Mouse (Mus musculus) CD8-positive naive resting alpha-beta T cell, adult 2 months (primary cell): ENCODE measurements around the gene Mif.

Experiments
- DNase-seq, 2 experiments: peaks; one replicate each; pipeline ENCODE4 v3.0.0; 2022; ENCODE audit warnings: low read depth in 2 of 2, low spot score in 2 of 2

Mif gene

GRCm38 (mm10) chr10:75839092-75839491, 20.9 kb downstream of the Mif start:
- no peak for DNase-seq

GRCm38 (mm10) chr10:75837248-75837759, 22.7 kb downstream of the Mif start, which contains the start of gene Gstt2:
TSS of gene Gstt2 (minus strand) at chr10:75837424.
- peak; percentile 40 to 45 for DNase-seq

GRCm38 (mm10) chr10:75835761-75836531, 24.1 kb downstream of the Mif start:
- peak; percentile 68 to 79 for DNase-seq

DNA sequence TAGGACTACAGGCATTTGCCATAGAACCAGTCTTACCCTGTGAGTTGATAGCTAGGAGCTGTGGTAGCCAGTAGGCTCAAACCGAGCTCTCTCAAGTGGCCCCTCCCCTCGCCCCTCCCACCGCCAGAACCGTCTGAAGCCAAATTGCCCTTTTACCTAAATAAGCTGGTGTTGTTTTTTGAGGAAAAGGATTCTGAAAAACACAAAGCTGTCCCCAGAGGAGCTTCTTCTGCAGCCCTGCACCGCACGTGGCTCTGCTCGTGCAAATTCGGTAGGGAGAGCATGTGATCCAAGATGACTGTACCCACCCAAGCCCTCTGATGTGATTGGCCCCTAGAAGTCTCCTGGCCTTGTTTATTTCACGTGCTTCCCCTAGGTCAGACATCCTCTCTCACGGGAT, 24.7 kb downstream of the Mif start:
- DNase-seq = peak; percentile 68 to 76

DNA sequence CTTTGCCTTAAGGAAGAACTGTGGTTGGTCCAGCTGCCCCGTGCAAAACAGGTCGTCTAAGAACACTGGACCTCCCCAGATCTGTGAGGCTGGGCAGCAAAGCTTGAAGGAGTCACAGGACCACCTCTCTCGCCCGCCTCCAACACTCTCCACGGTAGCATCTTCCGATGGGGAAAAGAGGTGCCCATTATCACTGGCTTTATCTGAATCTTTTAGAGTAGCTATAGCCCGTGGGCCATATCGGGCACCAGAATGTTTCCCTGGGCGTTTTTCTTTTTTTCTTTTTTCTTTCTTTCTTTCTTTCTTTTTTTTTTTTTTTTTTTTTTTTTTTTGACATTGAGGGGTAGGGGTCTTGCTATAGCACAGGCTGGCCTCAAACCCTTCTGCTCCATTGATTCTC, 25.3 kb downstream of the Mif start:
- no peak for DNase-seq

- peak; percentile 42 to 55 for DNase-seq
These were observed 25.8 kb downstream of the Mif start for GRCm38 (mm10) chr10:75834250-75834649.

- DNase-seq = no peak
These were observed 26.5 kb downstream of the Mif start for GRCm38 (mm10) chr10:75833456-75834080.

DNA sequence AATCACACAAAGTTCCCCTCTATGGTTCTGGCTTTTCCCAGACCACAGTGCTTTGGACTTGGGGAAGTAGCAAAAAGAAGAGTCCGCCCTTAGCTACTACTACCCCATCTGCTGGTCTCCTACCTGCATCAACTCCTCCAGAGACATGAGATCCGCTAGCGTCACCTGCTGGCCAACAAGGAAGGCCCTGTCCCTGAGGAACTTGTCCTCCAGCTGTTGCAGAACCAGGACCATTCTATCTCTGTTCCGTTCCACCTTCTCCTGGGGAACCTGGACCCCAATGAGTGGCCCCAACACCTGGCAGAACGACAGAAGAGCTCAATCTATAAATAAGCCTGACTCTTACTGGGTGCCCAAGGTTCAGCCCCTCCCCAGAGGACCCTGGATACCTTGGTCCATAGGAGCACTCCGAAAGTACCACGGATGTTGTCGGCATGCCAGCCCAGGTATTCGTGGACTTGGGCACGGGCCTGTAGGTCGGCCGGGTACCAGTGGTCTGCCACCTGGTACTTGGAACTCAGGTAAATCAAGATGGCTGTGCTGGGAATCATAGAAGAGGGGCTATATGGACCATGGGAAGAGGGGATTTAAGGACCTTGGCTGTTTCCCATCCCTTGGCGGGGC, 27.7 kb downstream of the Mif start:
- peak; percentile 48 to 69 for DNase-seq

GRCm38 (mm10) chr10:75830275-75830670, 29.8 kb downstream of the Mif start:
- no peak for DNase-seq

DNA sequence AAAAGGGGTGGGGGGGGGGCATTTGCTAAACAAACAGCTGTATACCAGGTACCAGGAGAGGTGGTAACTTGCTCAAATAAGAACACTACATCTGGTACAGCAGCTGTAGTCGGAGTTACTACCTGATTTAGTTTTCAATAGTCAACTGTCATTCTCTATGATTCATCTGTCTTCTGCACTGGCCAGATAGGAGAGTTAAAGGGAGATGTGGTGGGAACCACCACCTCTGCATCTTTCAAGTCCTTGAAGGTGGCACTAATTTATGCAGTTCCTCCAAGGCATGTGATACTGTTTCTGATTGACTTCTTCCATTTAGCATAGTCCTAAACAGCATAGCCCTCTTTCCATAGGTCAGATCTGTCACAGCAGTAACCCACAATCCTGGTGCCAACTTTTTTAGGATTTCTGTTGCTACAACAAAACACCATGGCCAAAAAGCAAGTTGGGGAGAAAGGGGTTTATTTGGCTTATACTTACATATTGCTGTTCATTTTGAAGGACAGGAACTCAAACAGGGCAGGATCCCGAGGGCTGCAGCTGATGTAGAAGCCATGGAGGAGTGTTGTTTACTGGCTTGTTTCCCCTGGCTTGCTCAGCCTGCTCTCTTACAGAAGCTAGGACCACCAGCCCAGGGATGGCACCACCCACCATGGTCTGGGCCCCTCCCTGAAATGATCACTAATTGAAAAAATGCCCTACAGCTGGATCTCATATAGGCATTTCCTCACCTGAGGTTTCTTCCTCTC, 30.3 kb downstream of the Mif start:
- DNase-seq = no peak

DNA sequence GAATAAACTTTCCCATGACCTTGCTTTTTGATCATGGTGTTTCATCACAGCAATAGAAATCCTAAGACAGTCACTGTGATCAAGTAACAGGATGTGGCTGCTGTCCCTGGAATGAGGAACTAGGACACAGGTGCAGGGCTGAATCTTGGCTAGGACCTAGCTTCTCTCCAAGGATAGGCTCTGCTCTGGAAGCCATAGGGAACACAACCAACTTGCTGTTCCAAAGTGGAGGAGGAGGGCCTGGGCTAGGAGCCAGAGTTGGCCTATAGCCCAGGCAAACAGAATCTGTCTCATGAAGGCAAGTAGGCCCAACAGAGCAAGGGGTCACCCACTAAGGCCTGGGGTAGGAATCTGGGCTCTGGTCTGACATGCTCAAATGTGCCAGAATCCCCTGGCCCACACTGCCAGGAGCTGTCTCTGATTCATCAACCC, 31.5 kb downstream of the Mif start:
- DNase-seq = no peak

GRCm38 (mm10) chr10:75827668-75828360, 32.2 kb downstream of the Mif start:
- no peak for DNase-seq

- no peak for DNase-seq
These were observed 35.5 kb downstream of the Mif start for GRCm38 (mm10) chr10:75824530-75824929.

DNA sequence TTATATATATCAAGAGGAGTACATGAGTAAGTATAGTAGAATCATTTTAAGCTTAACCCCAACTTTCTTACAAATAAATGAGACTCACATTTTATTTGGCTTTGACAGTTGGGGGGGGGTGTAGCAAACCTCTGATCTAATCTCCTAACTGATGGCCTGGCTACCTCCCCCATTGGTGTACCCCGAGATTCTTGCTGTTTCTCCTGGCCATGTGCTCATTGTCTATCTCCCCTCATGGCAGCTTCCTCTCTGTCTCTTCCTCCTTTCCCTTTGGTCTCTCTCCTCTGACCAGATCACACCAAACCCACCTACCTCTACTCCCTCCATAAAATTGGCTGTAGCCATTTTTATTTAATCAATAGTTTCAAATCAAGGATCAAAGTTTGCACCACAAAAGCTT, 36.3 kb downstream of the Mif start:
- no peak for DNase-seq

GRCm38 (mm10) chr10:75822443-75822842, 37.6 kb downstream of the Mif start, which contains the start of gene Gstt4:
TSS of gene Gstt4 (minus strand) at chr10:75822543.
- DNase-seq = no peak

DNA sequence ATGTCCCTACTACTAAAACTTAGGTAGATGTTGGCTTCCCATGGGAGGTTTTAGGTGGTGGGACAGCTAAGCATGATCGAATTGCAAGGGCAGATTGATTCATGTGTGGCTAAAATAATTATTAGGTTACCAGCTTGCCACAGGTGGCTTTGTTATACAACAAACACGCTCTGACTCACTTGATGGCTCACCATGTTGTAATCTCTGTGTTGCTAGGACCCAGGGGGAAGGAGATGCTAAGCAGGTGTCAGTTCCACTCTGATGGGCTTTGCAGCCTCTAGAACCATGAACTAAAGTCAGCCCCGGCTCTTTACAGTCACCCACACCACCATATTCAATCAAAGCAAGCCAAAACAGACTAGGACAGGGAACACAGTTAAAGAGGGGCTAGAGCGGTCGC, 40.2 kb downstream of the Mif start:
- DNase-seq = no peak

DNA sequence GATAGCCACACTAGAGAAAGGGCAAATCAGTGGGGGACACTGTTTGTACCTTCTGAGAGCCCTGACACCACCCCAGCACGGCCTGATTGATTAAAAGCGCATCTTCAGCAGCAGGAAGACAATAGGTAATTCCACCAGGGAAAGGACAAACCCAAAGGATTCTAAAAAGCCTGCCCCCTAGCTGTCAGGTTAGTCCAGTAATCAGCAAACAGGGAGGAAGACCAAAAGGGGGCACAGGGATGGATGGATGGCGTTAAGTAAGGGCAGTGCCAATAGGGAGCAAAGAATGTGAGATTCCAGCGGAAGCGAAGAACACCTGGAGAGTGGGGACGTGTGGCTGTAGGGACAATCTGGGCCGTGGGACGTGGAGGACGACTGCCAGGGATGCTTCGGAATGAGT, 41.4 kb downstream of the Mif start:
- no peak for DNase-seq
